Mouse (Mus musculus): ENCODE measurements around the gene Rer1.

The Rer1 gene

DNA sequence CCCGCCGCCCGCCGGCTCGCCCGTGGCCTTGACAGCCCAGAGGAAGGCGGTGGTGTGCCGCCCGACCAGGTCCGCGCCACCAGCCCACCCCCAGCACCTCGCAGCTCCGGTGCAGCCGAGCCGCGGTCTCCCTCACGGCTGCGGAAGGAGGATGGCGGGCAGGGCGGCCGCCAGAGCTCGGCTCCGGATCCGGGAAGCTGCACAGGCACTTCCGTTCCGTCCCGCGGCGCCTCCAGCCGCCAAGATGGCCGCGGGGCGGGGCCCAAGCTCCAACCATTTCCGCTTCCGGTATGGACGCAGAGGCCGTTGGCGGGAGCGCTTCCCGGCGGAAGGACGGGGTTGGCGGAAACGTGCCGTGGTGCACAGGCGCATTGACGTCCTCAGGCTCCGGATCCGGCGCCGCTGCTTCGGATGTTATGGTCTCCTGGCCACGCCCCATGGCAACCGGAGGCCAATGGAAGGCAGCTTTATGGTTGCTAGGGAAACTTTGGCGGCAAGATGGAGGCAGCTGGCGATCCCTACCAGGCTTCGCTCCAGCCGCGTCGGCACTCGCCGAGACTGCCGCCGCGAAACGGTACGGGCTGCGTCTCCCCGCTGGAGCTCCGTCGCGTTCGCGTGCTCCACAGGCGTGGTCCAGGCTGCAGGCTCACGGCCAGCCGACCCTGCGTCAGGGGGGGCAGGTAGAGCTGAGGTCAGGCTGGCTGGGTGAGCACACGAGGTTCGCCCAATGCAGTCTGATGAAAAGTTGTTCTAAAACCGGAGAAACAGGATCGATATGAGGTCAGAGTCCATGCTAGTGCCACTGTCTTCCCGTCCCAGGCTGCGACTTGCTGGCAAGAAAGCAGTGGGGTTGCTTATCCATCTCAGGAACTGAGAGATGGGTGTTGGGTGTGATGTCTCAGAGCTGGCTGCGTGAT lies at the start of gene Rer1, which contains the start of gene Morn1:
Gene Rer1, minus strand, starts transcription at position 275 of the 917 bp plus-strand sequence.
Gene Morn1, plus strand, starts transcription at position 470 of the 917 bp plus-strand sequence.
- peak; percentile 99 for DNase-seq (ENCODE audit: low read depth)

- no peak for DNase-seq (ENCODE audit: low read depth)
Observed at GRCm38 (mm10) chr4:155134686-155135172, 48.5 kb upstream of the Rer1 start.

GRCm38 (mm10) chr4:155133658-155134417 lies 47.7 kb upstream of the Rer1 start:
- DNase-seq (ENCODE audit: low read depth), result no peak

DNA sequence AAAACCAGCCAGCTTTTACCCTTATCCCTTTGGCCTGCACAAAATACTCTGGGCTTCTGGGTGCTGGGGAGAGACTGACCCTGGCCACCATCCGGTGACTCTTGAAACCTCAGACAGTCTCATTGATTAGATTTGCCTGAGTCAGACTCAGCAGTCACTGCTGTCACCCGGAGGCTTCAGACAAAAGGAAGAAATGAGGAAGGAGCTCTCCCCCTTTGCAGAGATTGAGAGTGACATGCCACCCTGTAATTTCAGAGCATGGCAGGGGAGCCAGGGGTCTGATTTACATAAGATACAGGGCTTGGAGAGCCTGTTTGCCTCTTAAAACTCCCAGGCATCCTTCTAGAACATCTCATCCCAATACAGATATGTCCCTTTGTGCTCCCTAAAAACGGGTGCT lies 47.0 kb upstream of the Rer1 start:
- DNase-seq (ENCODE audit: low read depth), result no peak

GRCm38 (mm10) chr4:155130616-155131015 lies 44.4 kb upstream of the Rer1 start:
- no peak for DNase-seq (ENCODE audit: low read depth)

DNA sequence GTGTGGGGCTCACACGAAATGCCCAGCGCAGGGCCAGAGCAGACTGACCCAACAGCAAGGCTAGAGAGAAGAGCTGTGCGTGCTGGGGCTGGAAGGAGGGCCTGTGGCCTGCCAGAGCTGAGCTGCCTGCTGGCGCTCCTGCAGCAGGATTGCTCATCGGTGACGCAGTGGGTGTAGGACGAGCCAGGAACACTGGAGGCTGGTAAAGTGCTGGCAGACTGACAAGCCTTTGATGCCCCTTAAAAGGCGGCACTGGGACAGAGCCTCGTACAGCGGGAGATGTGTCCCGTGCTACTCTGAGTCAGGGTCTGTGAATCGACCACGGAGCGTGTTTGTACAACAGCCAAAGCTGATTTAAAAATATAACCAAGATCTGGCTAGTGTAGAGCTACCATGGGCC lies 43.8 kb upstream of the Rer1 start:
- DNase-seq (ENCODE audit: low read depth), result no peak

DNA sequence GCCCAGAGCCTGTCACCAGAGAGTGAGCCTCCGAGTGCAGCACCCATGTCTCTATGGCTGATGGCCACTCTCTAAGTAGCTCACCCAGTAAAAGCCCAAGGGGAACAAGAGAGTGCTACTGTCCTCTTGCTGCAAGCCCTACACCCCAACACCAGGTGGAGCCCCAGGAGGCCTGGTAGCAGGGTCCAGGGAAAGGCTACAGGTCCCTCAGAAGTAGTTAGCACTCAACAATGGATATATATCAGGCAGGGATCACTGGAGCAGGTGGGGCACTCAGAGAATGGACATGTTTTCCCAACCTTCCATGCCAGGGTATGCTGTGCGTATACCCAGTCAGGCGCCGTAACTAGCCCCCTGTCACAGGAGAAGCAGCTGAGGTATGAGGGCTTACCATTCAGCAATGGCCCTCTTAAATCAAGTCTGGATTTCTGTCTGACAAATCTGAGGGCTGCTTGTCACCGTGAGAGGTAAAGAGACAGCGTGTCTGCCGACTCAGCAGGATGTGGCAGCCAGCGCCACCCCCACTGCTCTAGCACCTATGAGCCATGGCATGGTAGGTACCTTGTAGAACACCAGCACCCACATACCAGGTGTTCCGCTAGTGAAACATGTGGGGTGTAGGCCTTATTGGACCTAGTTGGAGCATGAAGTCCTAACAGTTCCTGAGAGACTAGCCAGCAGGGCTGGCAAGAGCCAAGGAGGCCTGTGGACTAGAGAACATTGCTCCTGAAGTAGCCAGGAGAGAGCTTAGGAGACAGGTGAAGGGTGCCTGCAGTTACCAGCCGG lies 43.1 kb upstream of the Rer1 start:
- no peak for DNase-seq (ENCODE audit: low read depth)

GRCm38 (mm10) chr4:155128411-155128810 lies 42.2 kb upstream of the Rer1 start:
- DNase-seq (ENCODE audit: low read depth), result no peak

GRCm38 (mm10) chr4:155126602-155127372 lies 40.6 kb upstream of the Rer1 start:
- no peak for DNase-seq (ENCODE audit: low read depth)

DNA sequence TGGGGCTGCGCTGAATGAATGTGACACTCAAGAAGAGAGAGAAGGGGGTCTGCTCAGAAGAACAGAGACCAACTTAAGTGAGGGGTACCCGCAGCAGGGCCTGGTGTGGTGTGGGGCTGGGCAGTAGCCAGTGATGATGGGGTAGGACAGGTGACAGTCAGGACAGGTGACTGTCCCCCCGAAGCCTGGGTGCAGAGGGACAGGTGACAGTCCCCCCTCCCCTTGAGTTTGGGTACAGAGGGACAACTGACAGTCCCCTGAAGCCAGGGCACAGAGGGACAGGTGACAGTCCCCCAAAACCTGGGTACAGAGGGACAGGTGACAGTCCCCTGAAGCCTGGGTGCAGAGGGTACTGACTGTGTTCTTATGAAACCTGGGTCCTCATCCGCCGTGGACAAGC lies 40.0 kb upstream of the Rer1 start:
- no peak for DNase-seq (ENCODE audit: low read depth)

DNA sequence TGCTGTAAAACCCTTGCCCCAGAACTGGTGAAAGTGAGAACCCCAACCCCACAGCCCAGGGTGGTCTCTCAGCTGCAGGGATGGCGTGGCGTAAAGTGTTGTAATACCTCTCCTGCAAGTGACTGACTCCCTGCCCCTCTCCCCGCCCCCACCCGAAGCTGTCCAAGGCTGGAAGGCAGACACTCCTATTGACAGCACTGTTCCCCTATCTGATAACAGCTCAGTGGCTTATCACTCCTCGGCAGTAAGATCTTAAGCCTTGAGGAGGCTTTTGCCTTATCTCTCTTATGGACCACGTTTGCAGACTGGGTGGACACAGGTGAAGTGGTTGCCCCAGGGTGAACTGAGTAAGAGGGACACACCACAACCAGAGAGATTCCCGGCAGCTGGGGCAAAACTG lies 39.1 kb upstream of the Rer1 start:
- no peak for DNase-seq (ENCODE audit: low read depth)

DNA sequence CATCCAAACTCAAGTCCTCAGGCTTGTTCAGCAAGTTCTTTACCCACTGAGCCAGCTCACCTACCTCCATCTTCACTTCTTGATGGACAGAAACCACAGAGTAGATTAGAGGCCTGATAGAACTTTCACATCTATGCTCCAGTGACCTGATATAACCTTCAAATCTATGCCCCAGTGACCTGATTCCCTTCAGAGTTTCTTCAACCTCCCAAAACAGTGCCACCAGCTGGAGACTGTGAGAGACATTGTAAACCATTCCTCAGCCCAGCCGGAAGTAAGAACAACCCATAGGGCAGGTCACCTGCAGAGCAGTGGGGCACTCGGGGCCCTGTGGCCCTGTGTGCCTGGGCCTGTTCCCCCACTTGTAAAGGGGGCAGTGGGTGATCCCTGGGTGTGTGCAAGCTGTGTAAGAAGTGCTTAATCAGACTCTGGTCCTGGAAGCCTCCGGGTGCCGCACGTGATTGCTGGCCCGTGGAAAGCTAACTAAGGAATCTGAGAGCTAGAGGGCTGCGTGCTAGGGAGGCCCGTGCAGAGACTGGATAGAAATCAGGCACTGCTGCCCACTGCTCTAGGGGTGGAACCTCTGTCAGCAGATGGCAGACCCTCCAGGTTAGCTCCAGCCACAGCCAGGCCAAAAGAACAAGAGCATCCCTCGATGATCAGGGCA lies 37.8 kb upstream of the Rer1 start:
- no peak for DNase-seq (ENCODE audit: low read depth)

DNA sequence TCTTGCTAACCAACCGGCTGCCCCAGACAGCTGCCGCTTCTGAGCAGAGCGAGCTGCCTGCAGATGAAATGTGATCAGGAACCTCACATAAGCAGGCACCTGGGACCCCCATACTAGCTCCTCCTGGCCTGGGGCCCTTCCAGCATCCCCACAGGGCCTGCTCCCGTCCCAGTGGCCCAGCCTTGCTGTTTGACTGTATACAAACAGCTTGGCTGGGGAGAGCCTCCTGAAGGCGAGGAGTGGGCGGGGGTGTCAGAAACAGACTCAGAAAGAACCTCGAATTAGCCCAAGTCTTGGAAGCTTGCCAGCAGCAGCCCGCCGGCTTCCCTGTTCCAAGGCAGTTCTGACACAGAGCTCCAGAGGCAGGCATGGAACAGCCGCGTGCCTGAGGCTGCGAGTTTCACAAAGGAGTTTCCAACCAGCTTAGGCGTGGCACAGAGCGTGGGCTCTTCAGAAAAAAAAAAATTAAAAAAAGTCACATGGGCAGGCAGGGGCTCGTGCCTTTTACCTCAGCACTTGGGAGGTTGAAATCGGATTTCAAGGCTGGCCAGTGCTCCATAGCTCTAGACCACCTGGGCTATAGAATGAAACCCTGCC lies 36.4 kb upstream of the Rer1 start:
- DNase-seq (ENCODE audit: low read depth), result no peak

DNA sequence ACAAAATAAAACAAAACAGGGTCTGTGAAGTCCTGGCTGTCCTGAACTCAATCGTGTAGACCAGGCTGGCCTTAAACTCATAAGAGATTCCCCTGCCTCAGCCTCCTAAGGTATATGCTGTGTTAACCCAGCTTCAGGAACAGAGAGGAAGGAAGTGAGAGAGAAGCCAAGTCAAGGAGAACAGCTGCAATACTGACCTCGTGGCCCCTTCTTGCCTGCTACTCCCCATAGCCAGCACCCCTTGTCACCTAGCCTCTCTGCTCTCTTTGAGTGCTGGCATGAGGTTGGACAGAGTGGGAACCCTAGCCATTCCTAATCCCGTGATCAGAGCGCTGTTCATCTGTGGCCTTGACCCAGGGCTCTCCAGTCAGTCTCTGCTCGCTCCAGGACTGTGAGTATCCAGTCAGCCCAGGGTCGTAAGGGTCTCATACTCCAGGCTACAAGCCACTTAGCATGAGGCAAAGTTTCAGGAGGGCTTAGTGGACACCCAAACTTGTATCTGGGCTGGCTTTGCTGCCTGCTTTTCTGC lies 35.8 kb upstream of the Rer1 start:
- DNase-seq (ENCODE audit: low read depth), result no peak

GRCm38 (mm10) chr4:155121222-155121621 lies 35.0 kb upstream of the Rer1 start:
- no peak for DNase-seq (ENCODE audit: low read depth)

- DNase-seq (ENCODE audit: low read depth), result no peak
Observed at GRCm38 (mm10) chr4:155120583-155120982, 34.4 kb upstream of the Rer1 start.

DNA sequence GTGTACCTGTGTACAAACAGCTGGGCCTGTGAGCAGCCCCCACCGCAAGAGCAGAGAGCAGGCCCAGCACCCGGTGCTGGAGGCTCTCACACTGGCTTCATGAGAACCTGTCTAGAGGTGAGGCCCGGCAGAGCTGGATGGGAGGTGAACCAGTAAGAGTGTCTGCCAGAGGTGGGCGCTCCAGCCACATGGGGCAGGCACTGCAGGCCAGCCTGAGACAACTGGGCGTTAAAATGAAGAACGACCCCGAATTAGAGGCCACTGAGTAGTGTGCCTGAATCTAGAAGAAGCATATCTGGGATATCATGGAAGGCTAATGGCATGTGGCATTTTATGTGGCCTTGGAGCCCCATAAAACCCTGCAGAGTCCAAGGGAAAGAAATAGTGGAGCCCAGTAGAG lies 33.9 kb upstream of the Rer1 start:
- DNase-seq (ENCODE audit: low read depth), result no peak

- no peak for DNase-seq (ENCODE audit: low read depth)
Observed at GRCm38 (mm10) chr4:155118278-155118677, 32.1 kb upstream of the Rer1 start.

DNA sequence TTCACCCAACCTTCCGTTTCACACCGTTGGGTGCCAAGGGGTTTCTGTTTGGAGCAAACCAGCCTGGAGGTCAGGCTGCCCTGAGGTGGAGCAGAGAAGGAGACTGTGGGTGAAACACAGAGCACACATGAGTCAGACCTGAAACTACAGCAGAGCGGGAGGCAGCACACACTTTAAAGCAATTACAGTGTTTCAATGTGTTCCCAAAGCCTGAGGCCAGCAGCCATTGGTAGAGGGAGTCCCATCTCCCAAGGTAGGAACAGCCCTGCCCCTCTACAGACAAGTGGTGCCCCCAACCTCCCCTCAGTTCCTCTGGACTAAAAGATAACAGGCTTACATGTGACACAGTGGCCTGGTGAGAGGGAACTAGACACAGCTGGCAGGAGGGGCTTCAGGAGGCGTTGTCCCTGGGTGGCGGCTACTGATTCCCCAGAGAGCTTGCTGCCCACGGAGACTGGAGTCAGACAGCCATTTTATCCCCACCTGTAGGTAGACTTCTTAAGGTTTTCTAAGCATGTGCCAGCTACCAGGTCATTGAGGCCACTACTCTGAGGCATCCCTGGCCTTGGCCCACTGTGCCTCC lies 31.3 kb upstream of the Rer1 start:
- peak; percentile 57 for DNase-seq (ENCODE audit: low read depth)

DNA sequence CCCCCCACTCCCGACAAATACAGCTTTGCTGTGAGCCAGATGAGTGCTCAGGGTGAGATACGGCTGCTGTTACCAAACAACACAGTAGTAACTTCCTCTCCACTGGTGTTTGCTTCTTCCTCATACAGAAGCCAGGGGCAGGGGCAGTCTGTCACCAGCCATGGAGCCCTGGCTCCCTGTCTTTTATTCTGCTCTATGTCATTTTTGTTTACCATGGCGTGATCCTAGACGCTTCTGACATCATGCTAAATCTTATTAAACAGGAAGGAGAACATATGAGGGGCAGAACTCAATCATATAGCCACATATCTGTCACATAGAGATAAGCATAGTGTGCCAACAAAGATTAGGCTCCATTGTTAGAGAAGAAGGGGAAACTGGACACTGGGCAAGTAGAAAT lies 30.4 kb upstream of the Rer1 start:
- peak; percentile 50 for DNase-seq (ENCODE audit: low read depth)
